Comparison of ENCODE assay signal across 14 mouse cellular contexts in the genomic region with DNA sequence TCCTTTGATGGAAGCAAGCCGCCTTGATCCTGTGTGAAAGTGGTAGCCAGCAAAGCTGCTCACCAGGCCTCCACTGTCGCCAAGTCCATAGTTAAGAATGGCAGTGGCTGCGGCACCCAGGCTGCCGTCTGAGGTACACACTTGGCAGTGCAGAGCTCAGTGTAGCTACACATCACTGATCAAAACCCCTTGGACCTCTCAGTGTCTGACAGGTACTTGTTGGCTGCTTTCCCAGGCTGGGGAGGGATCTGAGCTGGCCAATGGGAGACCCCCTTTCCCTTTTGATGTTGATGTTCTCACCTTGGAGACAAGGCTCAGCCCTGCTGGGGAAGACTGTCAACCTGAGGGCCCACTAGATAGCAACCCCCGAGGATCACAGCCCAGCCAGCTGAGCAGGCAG.
DNase-seq lines count a peak whose midpoint lies in the region; ATAC-seq and TF ChIP-seq lines count a peak whose summit lies in the region.
"Had no signal": no experiment of that assay in that cellular context is flagged by ENCODE, and none has a peak within 500 bp of the region (broad histone marks: within the 10 kb centered on the region; RNA-seq: fewer than 3 reads in every experiment).

No protein-coding gene starts in this region.

- H3K36me3 ChIP-seq in heart, embryonic 15.5 days = no peaks in the 10 kb centered on the region
- H3K36me3 ChIP-seq in stomach, embryonic 14.5 days (ENCODE audit: control insufficient read depth, insufficient read depth, low read length) = no peaks in the 10 kb centered on the region
- no peaks in the 10 kb centered on the region for H3K36me3 ChIP-seq in stomach, postnatal 0 days (ENCODE audit: control insufficient read depth, insufficient read depth, low read length)
- no peaks in the 10 kb centered on the region for H3K36me3 ChIP-seq in kidney, embryonic 14.5 days (ENCODE audit: control insufficient read depth, insufficient read depth, low read length)
- H3K36me3 ChIP-seq in forebrain, embryonic 11.5 days (ENCODE audit: control insufficient read depth, insufficient read depth, low read length) = no peaks in the 10 kb centered on the region
- H3K36me3 ChIP-seq: hindbrain, embryonic 10.5 days; neural tube, embryonic 13.5 days had no signal

- no peaks in the 10 kb centered on the region for H3K9me3 ChIP-seq in heart, embryonic 15.5 days (replicated peaks)
- H3K9me3 ChIP-seq in stomach, embryonic 14.5 days (ENCODE audit: control insufficient read depth, low read depth, low read length) = no peaks in the 10 kb centered on the region
- H3K9me3 ChIP-seq in stomach, postnatal 0 days (ENCODE audit: control insufficient read depth, low read length) = no peaks in the 10 kb centered on the region
- H3K9me3 ChIP-seq in kidney, embryonic 14.5 days (ENCODE audit: control insufficient read depth, low read length) = no peaks in the 10 kb centered on the region
- H3K9me3 ChIP-seq in forebrain, embryonic 11.5 days (ENCODE audit: control insufficient read depth, low read length) = no peaks in the 10 kb centered on the region
- H3K9me3 ChIP-seq: hindbrain, embryonic 10.5 days; megakaryocyte, embryonic 14.5 days; neural tube, embryonic 13.5 days had no signal

- DNase-seq in heart, adult 11 months = no peak
- no peak for DNase-seq in stomach, postnatal 0 days (ENCODE audit: low spot score)
- DNase-seq in left cerebral cortex, adult 9 months (ENCODE audit: low spot score in 2 of 2) = no peak
- no peak for DNase-seq in forebrain, embryonic 11.5 days (ENCODE audit: low spot score)
- DNase-seq: gastrocnemius, postnatal 36 days; layer of hippocampus, adult 9-11 months; thymus, postnatal 4 days had no signal

- no peak overlapping the region for H3K4me3 ChIP-seq in heart, embryonic 15.5 days
- no peak overlapping the region for H3K4me3 ChIP-seq in stomach, embryonic 14.5 days (ENCODE audit: low read depth, low read length)
- no peak overlapping the region for H3K4me3 ChIP-seq in stomach, postnatal 0 days (ENCODE audit: low read depth, low read length)
- no peak overlapping the region for H3K4me3 ChIP-seq in kidney, embryonic 14.5 days (ENCODE audit: low read length)
- H3K4me3 ChIP-seq in forebrain, embryonic 11.5 days (ENCODE audit: low read depth, low read length) = no peak overlapping the region
- H3K4me3 ChIP-seq: hindbrain, embryonic 10.5 days; megakaryocyte, embryonic 14.5 days; neural tube, embryonic 13.5 days had no signal

- TF ChIP-seq CTCF in stomach, postnatal 0 days (IDR thresholded peaks at IDR 0.05; ENCODE audit: low read depth) = no peak

- peak; percentile 47 for ATAC-seq in heart, embryonic 15.5 days (replicated peaks; ENCODE audit: insufficient number of reproducible peaks, insufficient read depth, low FRiP score, low read depth)
- ATAC-seq in stomach, embryonic 14.5 days (ENCODE audit: insufficient number of reproducible peaks, insufficient read depth, low FRiP score, low read depth) = peak; percentile 30; the same call in 1 of the 2 replicates
- ATAC-seq in stomach, postnatal 0 days (ENCODE audit: low FRiP score, low TSS enrichment) = no peak
- peak; percentile 66; the same call in 1 of the 2 replicates for ATAC-seq in kidney, embryonic 14.5 days (ENCODE audit: low FRiP score, low TSS enrichment)
- no peak for ATAC-seq in forebrain, embryonic 11.5 days (replicated peaks; ENCODE audit: low FRiP score)
- ATAC-seq: inflammation-experienced regulatory T-cells, adult 6 months had no signal

- no peaks in the 10 kb centered on the region for H3K27me3 ChIP-seq in heart, embryonic 15.5 days
- H3K27me3 ChIP-seq in stomach, embryonic 14.5 days (ENCODE audit: control insufficient read depth, insufficient read depth, low read length) = no peaks in the 10 kb centered on the region
- no peaks in the 10 kb centered on the region for H3K27me3 ChIP-seq in stomach, postnatal 0 days (ENCODE audit: control insufficient read depth, insufficient read depth, low read length)
- no peaks in the 10 kb centered on the region for H3K27me3 ChIP-seq in kidney, embryonic 14.5 days (ENCODE audit: control insufficient read depth, insufficient read depth, low read length)
- no peaks in the 10 kb centered on the region for H3K27me3 ChIP-seq in forebrain, embryonic 11.5 days (ENCODE audit: control insufficient read depth, insufficient read depth, low read length)
- H3K27me3 ChIP-seq: megakaryocyte, embryonic 14.5 days had no signal

- H3K4me1 ChIP-seq in heart, embryonic 15.5 days (replicated peaks) = peaks cover 18% of the 10 kb centered on the region
- peaks cover 8% of the 10 kb centered on the region; the same call in 1 of the 2 replicates for H3K4me1 ChIP-seq in stomach, embryonic 14.5 days (ENCODE audit: control insufficient read depth, insufficient read depth, low read length)
- no peaks in the 10 kb centered on the region; the same call in 1 of the 2 replicates for H3K4me1 ChIP-seq in stomach, postnatal 0 days (replicated peaks; ENCODE audit: control insufficient read depth, insufficient read depth)
- H3K4me1 ChIP-seq in kidney, embryonic 14.5 days (ENCODE audit: control insufficient read depth, insufficient read depth, low read length) = peaks cover 12% of the 10 kb centered on the region
- no peaks in the 10 kb centered on the region for H3K4me1 ChIP-seq in forebrain, embryonic 11.5 days (replicated peaks; ENCODE audit: control insufficient read depth, insufficient read depth, low read length)
- H3K4me1 ChIP-seq: megakaryocyte, embryonic 14.5 days had no signal

- H3K4me2 ChIP-seq in heart, embryonic 15.5 days = no peak overlapping the region
- H3K4me2 ChIP-seq in stomach, embryonic 14.5 days (replicated peaks; ENCODE audit: low read depth, low read length) = no peak overlapping the region
- H3K4me2 ChIP-seq in stomach, postnatal 0 days (replicated peaks; ENCODE audit: low read depth) = no peak overlapping the region
- no peak overlapping the region for H3K4me2 ChIP-seq in kidney, embryonic 14.5 days (replicated peaks; ENCODE audit: low read depth, low read length)
- H3K4me2 ChIP-seq in forebrain, embryonic 11.5 days (ENCODE audit: low read depth, low read length, severe bottlenecking) = no peak overlapping the region
- H3K4me2 ChIP-seq: neural tube, embryonic 13.5 days had no signal

- TF ChIP-seq EP300 in stomach, postnatal 0 days (optimal IDR thresholded peaks at IDR 0.05) = no peak

- 44% methylated on average over 5 of the region's 5 CpGs for WGBS in heart, embryonic 15.5 days
- 64% methylated on average over 5 of the region's 5 CpGs for WGBS in stomach, embryonic 14.5 days
- 71% methylated on average over 5 of the region's 5 CpGs for WGBS in stomach, postnatal 0 days
- WGBS in kidney, embryonic 14.5 days = 40% methylated on average over 5 of the region's 5 CpGs
- WGBS in forebrain, embryonic 11.5 days = 87% methylated on average over 5 of the region's 5 CpGs

- H3K9ac ChIP-seq in heart, embryonic 15.5 days = no peak overlapping the region
- H3K9ac ChIP-seq in stomach, embryonic 14.5 days (replicated peaks; ENCODE audit: low read depth, low read length) = no peak overlapping the region
- no peak overlapping the region for H3K9ac ChIP-seq in stomach, postnatal 0 days (ENCODE audit: low read length)
- no peak overlapping the region for H3K9ac ChIP-seq in kidney, embryonic 14.5 days (ENCODE audit: low read depth, low read length)
- no peak overlapping the region for H3K9ac ChIP-seq in forebrain, embryonic 11.5 days (ENCODE audit: low read length)
- H3K9ac ChIP-seq: neural tube, embryonic 13.5 days had no signal

- H3K27ac ChIP-seq in heart, embryonic 15.5 days = no peak overlapping the region
- H3K27ac ChIP-seq in stomach, embryonic 14.5 days (ENCODE audit: low read length) = no peak overlapping the region
- H3K27ac ChIP-seq in stomach, postnatal 0 days (replicated peaks) = no peak overlapping the region
- H3K27ac ChIP-seq in kidney, embryonic 14.5 days (ENCODE audit: low read depth, low read length) = no peak overlapping the region
- no peak overlapping the region for H3K27ac ChIP-seq in forebrain, embryonic 11.5 days (ENCODE audit: low read depth, low read length)
- H3K27ac ChIP-seq: hindbrain, embryonic 10.5 days; neural tube, embryonic 13.5 days had no signal

Comparison
In these comparisons a context has a peak if more than half of its experiments do, and no peak if none do; other contexts are left out.
1. ATAC-seq: peak in heart, embryonic 15.5 days (single experiment), stomach, embryonic 14.5 days (single experiment) and kidney, embryonic 14.5 days (single experiment); none in stomach, postnatal 0 days (single experiment) and forebrain, embryonic 11.5 days (single experiment).